Mouse (Mus musculus) limb, embryonic 12.5 days (tissue): ENCODE data around the gene Gp1bb. TPM values are rescaled to one million over a fixed set of nuclear protein-coding genes. Genes with fewer than 3 reads are reported as not detected.

ENCODE experiments used
- ATAC-seq: fragments of 200-750 bp; cut with Nextera tagmentation; 2 replicates; pipeline ENCODE4 v1.8.0; 2017; ENCODE audit warnings: low read depth, moderate TSS enrichment; ENCODE audit not compliant: insufficient number of reproducible peaks, insufficient read depth, low FRiP score, low TSS enrichment
- H3K27ac ChIP-seq: fragments of 300-500 bp; sonication (generic); 2 replicates; pipeline ENCODE4 v1.5.1; 2016; ENCODE audit warnings: mild to moderate bottlenecking, moderate library complexity
- H3K27me3 ChIP-seq: fragments of 300-500 bp; sonication (generic); 2 replicates; pipeline ENCODE4 v1.6.1; 2016; ENCODE audit warnings: mild to moderate bottlenecking, moderate library complexity
- H3K36me3 ChIP-seq: fragments of 300-500 bp; sonication (generic); 2 replicates; pipeline ENCODE4 v1.6.1; 2016; ENCODE audit warnings: mild to moderate bottlenecking, moderate library complexity
- H3K4me1 ChIP-seq: fragments of 300-500 bp; sonication (generic); replicated peaks from 2 replicates; pipeline ENCODE4 v1.6.1; 2016
- H3K4me2 ChIP-seq: fragments of 300-500 bp; sonication (generic); 2 replicates; pipeline ENCODE4 v1.6.1; 2016; ENCODE audit warnings: mild to moderate bottlenecking, moderate library complexity
- H3K4me3 ChIP-seq: fragments of 300-500 bp; sonication (generic); replicated peaks from 2 replicates; pipeline ENCODE4 v1.5.1; 2016; ENCODE audit warnings: mild to moderate bottlenecking
- H3K9ac ChIP-seq: fragments of 300-500 bp; sonication (generic); replicated peaks from 2 replicates; pipeline ENCODE4 v1.6.1; 2016; ENCODE audit warnings: mild to moderate bottlenecking, moderate library complexity
- H3K9me3 ChIP-seq: fragments of 300-500 bp; sonication (generic); 2 replicates; pipeline ENCODE4 v1.6.1; 2016; ENCODE audit warnings: mild to moderate bottlenecking, moderate library complexity
- WGBS: fragments of 180-500 bp; shearing (Covaris S2); methylation state at CpG from one replicate; pipeline ENCODE4 v1.1.7; 2016; 5-methylcytosine and 5-hydroxymethylcytosine counted together
- polyA plus RNA-seq: library from polyadenylated mRNA; unstranded; fragments of >200 nt; fragmentation: Nextera tagmentation; extraction: Ambion mirVana; gene quantifications from 2 replicates; pipeline ENCODE4 v1.2.1, GENCODE M21; 2016

Gene Gp1bb
- polyA plus RNA-seq, 1 experiment from 2014 or later = 3.9 TPM

DNA sequence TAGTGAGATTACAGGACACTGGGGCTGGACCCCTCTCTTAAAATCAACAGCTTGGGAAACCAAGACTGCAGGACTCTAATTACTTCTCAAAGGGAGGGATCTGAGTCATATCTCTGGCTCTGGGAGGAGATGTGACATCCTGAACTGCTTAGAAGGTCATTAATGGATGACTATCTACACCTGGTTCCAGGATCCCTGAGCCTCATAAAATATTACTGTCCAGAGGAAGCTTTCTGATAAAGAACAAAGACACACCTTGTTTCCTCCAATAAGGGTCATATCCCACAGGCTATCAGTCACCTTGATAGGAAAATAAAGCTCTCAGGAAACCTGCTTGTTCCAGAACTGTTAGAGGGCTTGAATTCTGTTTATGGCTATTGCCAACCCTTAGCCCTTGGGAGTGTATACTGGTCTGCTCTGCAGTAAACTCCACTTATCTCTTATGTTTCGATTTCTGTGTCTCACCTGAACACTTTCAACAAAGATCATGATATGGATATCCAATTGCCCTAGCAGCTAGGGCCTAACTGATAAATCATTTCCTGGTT, 17.3 kb upstream of the Gp1bb start:
- Histone ChIP-seq H3K27me3 (no peaks in the 10 kb centered on the region), H3K4me1 (no peaks in the 10 kb centered on the region), H3K9ac (no peak overlapping the region), H3K36me3 (no peaks in the 10 kb centered on the region), H3K4me2 (no peak overlapping the region), H3K4me3 (no peak overlapping the region), H3K27ac (no peak overlapping the region), H3K9me3 (no peaks in the 10 kb centered on the region)
- 71% methylated on average over 1 of the region's 1 CpGs for WGBS
- no peak for ATAC-seq

DNA sequence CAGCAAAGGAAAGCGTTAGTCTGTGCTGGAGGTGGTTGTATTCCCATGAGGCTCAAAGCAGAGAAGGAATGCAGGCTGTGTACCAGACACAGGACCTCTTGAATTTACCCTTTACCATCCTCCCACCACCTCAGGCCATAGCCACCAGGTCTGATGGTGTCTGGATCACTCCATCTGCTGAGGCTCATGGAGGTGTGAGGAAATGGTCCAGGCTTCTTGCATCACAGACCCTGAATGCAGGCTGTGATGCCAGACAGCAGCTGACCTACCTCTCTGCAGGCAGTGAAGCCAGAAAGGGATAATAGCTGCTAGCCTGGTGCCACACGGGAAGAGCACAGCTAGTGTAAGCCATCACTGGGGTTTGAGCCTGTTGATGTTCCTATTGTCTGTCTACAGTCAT, 16.2 kb upstream of the Gp1bb start:
- no peak overlapping the region for H3K9ac ChIP-seq

DNA sequence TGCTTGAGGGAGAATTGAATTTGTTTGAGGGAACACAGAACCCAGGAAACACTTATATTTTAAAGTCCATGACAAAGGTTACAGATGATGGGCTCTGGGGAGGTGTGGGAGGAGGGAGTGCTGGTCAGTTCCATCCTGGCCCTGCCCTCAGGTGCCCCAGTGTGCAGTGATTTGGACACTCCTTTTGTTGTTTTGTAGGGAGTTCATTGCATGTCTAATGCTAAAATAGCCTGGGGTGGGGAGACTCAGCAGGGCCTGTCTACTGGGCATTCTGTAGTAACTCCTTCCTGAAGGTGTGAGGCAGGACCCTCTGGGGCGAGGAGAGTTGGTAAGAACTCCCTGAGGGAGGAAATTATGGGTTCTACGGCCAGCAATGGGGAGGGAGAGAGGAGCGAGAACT, 14.6 kb upstream of the Gp1bb start:
- no peaks in the 10 kb centered on the region for H3K4me1 ChIP-seq
- no peak overlapping the region for H3K27ac ChIP-seq
- no peak for ATAC-seq
- WGBS = 58% methylated on average over 3 of the region's 3 CpGs
- no peak overlapping the region for H3K4me2 ChIP-seq
- H3K4me3 ChIP-seq = no peak overlapping the region
- H3K9ac ChIP-seq = no peak overlapping the region
- no peaks in the 10 kb centered on the region for H3K36me3 ChIP-seq
- H3K9me3 ChIP-seq = 0 out of 2 replicates have a peak, but pooled peaks cover 3% of the 10 kb centered on the region
- peaks cover under 1% of the 10 kb centered on the region; the same call in 1 of the 2 replicates for H3K27me3 ChIP-seq

More for the DNA sequence above, 16.2 kb upstream of the Gp1bb start:
- no peak overlapping the region for H3K4me2 ChIP-seq
- ATAC-seq = no peak
- no peaks in the 10 kb centered on the region for H3K4me1 ChIP-seq
- H3K27me3 ChIP-seq = no peaks in the 10 kb centered on the region
- 0 out of 2 replicates have a peak, but pooled peaks cover 3% of the 10 kb centered on the region for H3K9me3 ChIP-seq
- H3K27ac ChIP-seq = no peak overlapping the region
- H3K36me3 ChIP-seq = no peaks in the 10 kb centered on the region
- 46% methylated on average over 2 of the region's 2 CpGs for WGBS
- H3K4me3 ChIP-seq = no peak overlapping the region

- Histone ChIP-seq H3K27me3 (peaks cover 4% of the 10 kb centered on the region; the same call in 1 of the 2 replicates), H3K4me2 (no peak overlapping the region), H3K36me3 (no peaks in the 10 kb centered on the region), H3K4me3 (no peak overlapping the region), H3K4me1 (no peaks in the 10 kb centered on the region), H3K9me3 (0 out of 2 replicates have a peak, but pooled peaks cover 3% of the 10 kb centered on the region), H3K9ac (no peak overlapping the region), H3K27ac (no peak overlapping the region)
- 79% methylated on average over 5 of the region's 5 CpGs for WGBS
- no peak for ATAC-seq
Observed at GRCm38 (mm10) chr16:18636401-18636800, 14.2 kb upstream of the Gp1bb start.

DNA sequence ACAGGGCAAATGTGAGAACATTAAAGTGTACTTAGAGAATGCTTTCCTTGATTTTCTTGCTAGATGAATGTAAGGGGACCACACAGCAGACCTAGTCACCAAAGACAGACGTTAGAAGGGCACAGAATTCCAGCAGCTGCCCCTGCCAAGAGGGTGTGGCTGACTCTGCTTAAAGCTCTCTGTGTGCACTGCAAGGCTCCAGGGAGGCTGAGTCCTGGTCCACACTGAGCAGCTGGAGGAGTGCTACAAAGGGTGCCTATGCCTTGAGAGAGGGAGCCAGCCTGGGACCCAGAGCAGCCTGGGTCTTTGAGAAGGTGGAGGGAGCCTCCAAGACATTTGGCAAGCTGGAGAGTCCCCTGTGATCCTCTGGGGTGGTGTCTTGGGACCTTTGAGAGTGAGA, 11.1 kb upstream of the Gp1bb start:
- no peak overlapping the region for H3K4me3 ChIP-seq
- H3K36me3 ChIP-seq = no peaks in the 10 kb centered on the region
- 20% methylated on average over 1 of the region's 1 CpGs for WGBS
- H3K4me2 ChIP-seq = no peak overlapping the region
- 0 out of 2 replicates have a peak, but pooled peaks cover 3% of the 10 kb centered on the region for H3K9me3 ChIP-seq
- H3K27me3 ChIP-seq = peaks cover 10% of the 10 kb centered on the region; the same call in 1 of the 2 replicates
- peak overlapping the region; percentile 14; the same call in 1 of the 2 replicates for H3K27ac ChIP-seq
- H3K9ac ChIP-seq = no peak overlapping the region
- ATAC-seq = no peak; the same call in 1 of the 2 replicates
- peaks cover 8% of the 10 kb centered on the region for H3K4me1 ChIP-seq

GRCm38 (mm10) chr16:18632816-18633215, 10.6 kb upstream of the Gp1bb start:
- no peak overlapping the region for H3K4me3 ChIP-seq
- H3K27ac ChIP-seq = peak overlapping the region; percentile 41; the same call in 1 of the 2 replicates
- peaks cover 13% of the 10 kb centered on the region for H3K4me1 ChIP-seq
- H3K27me3 ChIP-seq = peaks cover 15% of the 10 kb centered on the region
- no peak for ATAC-seq
- no peaks in the 10 kb centered on the region for H3K36me3 ChIP-seq
- H3K4me2 ChIP-seq = no peak overlapping the region
- WGBS = 65% methylated on average over 2 of the region's 2 CpGs
- 0 out of 2 replicates have a peak, but pooled peaks cover 3% of the 10 kb centered on the region for H3K9me3 ChIP-seq
- H3K9ac ChIP-seq = peak overlapping the region; percentile 18; the same call in 1 of the 2 replicates

DNA sequence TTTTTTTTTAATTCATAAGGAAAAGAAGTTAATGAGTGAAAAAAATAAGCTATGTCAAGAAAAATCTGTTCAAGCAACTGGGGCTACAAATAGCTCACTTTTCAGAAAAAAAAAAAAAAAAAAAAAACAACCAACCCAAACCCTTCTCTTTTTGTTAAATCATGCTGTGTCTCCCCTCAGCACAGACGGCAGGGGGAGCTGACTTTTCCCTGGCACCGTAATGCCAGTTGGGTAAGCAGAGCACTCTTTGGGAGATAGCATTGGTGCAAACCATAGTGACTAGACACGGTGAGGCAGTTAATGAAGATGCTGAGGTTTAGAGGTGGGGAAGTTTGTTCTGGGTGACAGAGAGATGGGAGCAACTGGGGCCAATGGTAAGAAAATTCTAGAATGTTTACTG, 9.9 kb upstream of the Gp1bb start:
- Histone ChIP-seq H3K27me3 (peaks cover 23% of the 10 kb centered on the region), H3K9ac (no peak overlapping the region), H3K4me3 (no peak overlapping the region), H3K27ac (no peak overlapping the region), H3K9me3 (0 out of 2 replicates have a peak, but pooled peaks cover 3% of the 10 kb centered on the region), H3K4me1 (peaks cover 21% of the 10 kb centered on the region), H3K36me3 (no peaks in the 10 kb centered on the region), H3K4me2 (no peak overlapping the region)
- 53% methylated on average over 3 of the region's 3 CpGs for WGBS
- no peak for ATAC-seq

DNA sequence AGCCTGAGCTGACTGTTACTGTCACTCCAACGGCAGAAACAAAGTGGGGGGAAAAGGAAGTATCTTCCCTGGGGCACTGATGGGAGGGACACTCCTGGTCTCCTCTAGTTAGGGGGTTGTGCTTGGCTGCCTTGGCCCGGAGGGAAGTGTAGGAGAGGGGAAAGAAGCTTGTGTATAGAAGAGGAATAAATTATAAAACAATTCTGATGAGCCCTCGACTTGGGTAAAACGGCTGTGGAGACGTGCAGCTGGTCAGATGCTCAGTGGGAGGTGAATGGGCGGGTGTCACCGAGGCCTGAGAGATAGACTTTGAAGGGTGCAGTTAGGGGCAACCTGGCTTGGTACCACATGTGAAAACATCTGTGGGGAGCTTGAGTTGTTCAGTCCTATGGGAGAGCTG, 8.9 kb upstream of the Gp1bb start:
- Histone ChIP-seq H3K27ac (no peak overlapping the region), H3K27me3 (peaks cover 32% of the 10 kb centered on the region), H3K4me3 (no peak overlapping the region), H3K9ac (no peak overlapping the region), H3K4me2 (no peak overlapping the region), H3K9me3 (0 out of 2 replicates have a peak, but pooled peaks cover 3% of the 10 kb centered on the region), H3K4me1 (peaks cover 27% of the 10 kb centered on the region), H3K36me3 (no peaks in the 10 kb centered on the region)
- WGBS = 63% methylated on average over 7 of the region's 7 CpGs
- no peak for ATAC-seq

- Histone ChIP-seq H3K36me3 (peaks cover 3% of the 10 kb centered on the region; the same call in 1 of the 2 replicates), H3K27me3 (peaks cover 40% of the 10 kb centered on the region), H3K27ac (no peak overlapping the region), H3K9me3 (0 out of 2 replicates have a peak, but pooled peaks cover 3% of the 10 kb centered on the region), H3K4me1 (peaks cover 34% of the 10 kb centered on the region), H3K9ac (peak overlapping the region; percentile 88), H3K4me2 (peak overlapping the region; percentile 73), H3K4me3 (peak overlapping the region; percentile 90)
- 48% methylated on average over 5 of the region's 5 CpGs for WGBS
- no peak for ATAC-seq
Observed at GRCm38 (mm10) chr16:18630291-18630690, 8.1 kb upstream of the Gp1bb start.

DNA sequence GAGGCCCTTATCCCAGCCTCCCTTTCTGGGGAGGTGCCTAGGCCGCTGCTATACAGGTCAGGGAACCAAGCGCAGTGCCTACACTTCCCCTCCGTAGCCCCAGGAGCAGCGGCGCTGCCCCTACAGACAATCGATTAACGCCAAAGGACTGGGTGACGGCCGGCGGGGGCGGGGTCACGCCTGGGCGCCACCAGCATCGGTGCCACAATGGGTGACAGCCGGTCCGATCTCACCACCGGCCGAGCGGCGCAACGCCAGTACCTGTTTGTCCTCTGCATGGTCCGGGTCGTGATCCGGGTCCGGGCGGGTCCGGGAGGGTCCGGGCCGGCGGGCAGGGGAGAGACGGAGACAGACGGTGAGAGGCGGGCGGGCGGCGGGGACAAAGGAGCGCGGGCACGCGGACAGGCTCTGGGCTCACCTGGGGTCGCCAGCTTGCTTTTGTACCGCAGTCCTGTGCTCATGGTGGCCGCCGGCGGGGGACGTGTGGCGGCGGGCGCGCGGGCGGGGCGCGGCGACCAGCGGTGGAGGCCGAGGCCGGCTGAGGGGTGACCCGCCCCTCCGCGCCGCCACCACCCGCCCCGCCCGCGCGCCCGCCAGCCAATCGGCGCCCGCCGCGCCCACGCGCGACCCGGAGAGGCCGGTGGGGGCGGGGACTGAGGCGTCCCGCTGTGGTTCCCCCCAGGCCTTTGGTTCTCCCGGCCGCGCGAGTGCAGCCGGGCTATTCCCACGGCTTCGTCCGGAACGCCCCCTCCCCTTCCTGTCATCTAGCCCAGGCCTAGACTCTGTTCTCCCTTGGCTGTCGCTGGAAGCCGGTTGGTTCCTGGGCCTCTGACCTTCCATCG, 7.4 kb upstream of the Gp1bb start, which contains the start of gene Sept5:
Gene Sept5 (minus strand): TSS at position 565 of the 842 bp plus-strand sequence.
- H3K4me3 ChIP-seq = peak within 1 kb of the TSS; percentile 90
- 0 out of 2 replicates have a peak, but pooled peaks cover 3% of the 10 kb centered on the region for H3K9me3 ChIP-seq
- peak within 1 kb of the TSS; percentile 88 for H3K9ac ChIP-seq
- WGBS = under 1% methylated on average over 88 of the region's 93 CpGs
- H3K27ac ChIP-seq = peak within 1 kb of the TSS; percentile 75
- H3K4me1 ChIP-seq = peaks cover 34% of the 10 kb centered on the region
- peaks cover 47% of the 10 kb centered on the region for H3K27me3 ChIP-seq
- ATAC-seq = peak; percentile 26; the same call in 1 of the 2 replicates
- peaks cover 10% of the 10 kb centered on the region for H3K36me3 ChIP-seq
- peak within 1 kb of the TSS; percentile 73 for H3K4me2 ChIP-seq

GRCm38 (mm10) chr16:18628948-18629340, 6.7 kb upstream of the Gp1bb start:
- Histone ChIP-seq H3K4me2 (peak overlapping the region; percentile 73), H3K4me3 (peak overlapping the region; percentile 90), H3K4me1 (peaks cover 34% of the 10 kb centered on the region), H3K9ac (peak overlapping the region; percentile 88), H3K27me3 (peaks cover 54% of the 10 kb centered on the region), H3K9me3 (0 out of 2 replicates have a peak, but pooled peaks cover 2% of the 10 kb centered on the region), H3K27ac (no peak overlapping the region), H3K36me3 (peaks cover 16% of the 10 kb centered on the region)
- 17% methylated on average over 2 of the region's 2 CpGs for WGBS
- no peak for ATAC-seq
